Mouse (Mus musculus) G1E (cell line): ENCODE results near the gene Drap1.

Experiments used
- CTCF ChIP-seq: IDR thresholded peaks from 2 replicates; pipeline ENCODE4 v1.5.1; 2012; ENCODE audit warnings: low read depth, low read length, inconsistent platforms, mixed read lengths
- POLR2AphosphoS5 ChIP-seq: IDR thresholded peaks from 2 replicates; pipeline ENCODE4 v1.6.1; 2012; ENCODE audit warnings: low read depth, low read length, inconsistent platforms; ENCODE audit not compliant: insufficient replicate concordance

DNA sequence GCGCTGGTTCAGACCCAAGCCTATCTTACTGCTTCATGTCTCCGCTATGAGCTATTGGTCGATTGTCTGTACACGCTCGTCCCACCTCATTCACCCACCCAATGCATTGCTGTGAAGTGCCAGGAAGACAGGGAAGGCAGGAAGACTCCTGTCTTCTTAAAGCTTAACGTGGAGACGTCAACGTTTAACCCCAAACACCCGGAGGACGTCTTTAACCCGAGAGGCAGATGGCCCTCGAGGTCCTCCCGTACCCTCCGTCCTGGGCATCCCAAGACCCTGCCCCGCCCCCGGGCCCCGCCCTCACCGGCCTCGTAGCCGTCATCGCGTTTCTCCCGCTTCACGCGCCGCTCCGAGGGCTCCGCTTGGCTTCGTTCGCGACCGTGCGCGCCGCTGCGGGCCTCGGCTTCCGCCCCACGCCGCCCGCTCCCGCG, 36.8 kb downstream of the Drap1 start:
- TF ChIP-seq CTCF: no peak
- no peak for TF ChIP-seq POLR2AphosphoS5
